Mouse (Mus musculus) lung, embryonic 14.5 days (tissue): ENCODE results near the gene Syt8. TPM values are rescaled to one million over a fixed set of nuclear protein-coding genes. Genes with fewer than 3 reads are reported as not detected.

ENCODE experiments used
- ATAC-seq: fragments of 200-750 bp; cut with Nextera tagmentation; 2 replicates; pipeline ENCODE4 v1.8.0; 2017; ENCODE audit warnings: mild to moderate bottlenecking, moderate TSS enrichment, moderate library complexity; ENCODE audit not compliant: insufficient read depth
- DNase-seq: peaks from one replicate; pipeline ENCODE4 v3.0.0-alpha.2; 2015
- H3K27ac ChIP-seq: fragments of 300-500 bp; sonication (generic); 2 replicates; pipeline ENCODE4 v1.5.1; 2014; ENCODE audit warnings: low read depth, mild to moderate bottlenecking, moderate library complexity
- H3K27me3 ChIP-seq: fragments of 300-500 bp; sonication (generic); 2 replicates; pipeline ENCODE4 v1.6.1; 2014; ENCODE audit warnings: low read length, control low read depth; ENCODE audit not compliant: insufficient read depth
- H3K36me3 ChIP-seq: fragments of 300-500 bp; sonication (generic); 2 replicates; pipeline ENCODE4 v1.6.1; 2014; ENCODE audit warnings: control low read depth; ENCODE audit not compliant: insufficient read depth
- H3K4me1 ChIP-seq: fragments of 300-500 bp; sonication (generic); 2 replicates; pipeline ENCODE4 v1.6.1; 2014; ENCODE audit warnings: antibody characterized with exemption, control low read depth; ENCODE audit not compliant: insufficient read depth
- H3K4me2 ChIP-seq: fragments of 300-500 bp; sonication (generic); 2 replicates; pipeline ENCODE4 v1.6.1; 2014; ENCODE audit warnings: mild to moderate bottlenecking
- H3K4me3 ChIP-seq: fragments of 300-500 bp; sonication (generic); 2 replicates; pipeline ENCODE4 v1.5.1; 2014; ENCODE audit warnings: low read depth, low read length
- H3K9ac ChIP-seq: fragments of 300-500 bp; sonication (generic); 2 replicates; pipeline ENCODE4 v1.6.1; 2014
- H3K9me3 ChIP-seq: fragments of 300-500 bp; sonication (generic); 2 replicates; pipeline ENCODE4 v1.6.1; 2016; ENCODE audit warnings: low read depth, low read length, control low read depth
- CTCF ChIP-seq: IDR thresholded peaks from 2 replicates; pipeline ENCODE4 v1.5.1; 2016; ENCODE audit warnings: antibody characterized with exemption, low read depth
- WGBS: fragments of 180-500 bp; shearing (Covaris S2); extraction: QIAGEN DNeasy Blood & Tissue Kit; methylation state at CpG from one replicate; pipeline ENCODE4 v1.1.7; 2014; 5-methylcytosine and 5-hydroxymethylcytosine counted together
- polyA plus RNA-seq: library from polyadenylated mRNA; unstranded; fragments of >200 nt; fragmentation: Nextera tagmentation; extraction: Ambion mirVana; gene quantifications from 2 replicates; pipeline ENCODE4 v1.2.1, GENCODE M21; 2014

Syt8 gene
- not detected in 2 replicates for polyA plus RNA-seq

DNA sequence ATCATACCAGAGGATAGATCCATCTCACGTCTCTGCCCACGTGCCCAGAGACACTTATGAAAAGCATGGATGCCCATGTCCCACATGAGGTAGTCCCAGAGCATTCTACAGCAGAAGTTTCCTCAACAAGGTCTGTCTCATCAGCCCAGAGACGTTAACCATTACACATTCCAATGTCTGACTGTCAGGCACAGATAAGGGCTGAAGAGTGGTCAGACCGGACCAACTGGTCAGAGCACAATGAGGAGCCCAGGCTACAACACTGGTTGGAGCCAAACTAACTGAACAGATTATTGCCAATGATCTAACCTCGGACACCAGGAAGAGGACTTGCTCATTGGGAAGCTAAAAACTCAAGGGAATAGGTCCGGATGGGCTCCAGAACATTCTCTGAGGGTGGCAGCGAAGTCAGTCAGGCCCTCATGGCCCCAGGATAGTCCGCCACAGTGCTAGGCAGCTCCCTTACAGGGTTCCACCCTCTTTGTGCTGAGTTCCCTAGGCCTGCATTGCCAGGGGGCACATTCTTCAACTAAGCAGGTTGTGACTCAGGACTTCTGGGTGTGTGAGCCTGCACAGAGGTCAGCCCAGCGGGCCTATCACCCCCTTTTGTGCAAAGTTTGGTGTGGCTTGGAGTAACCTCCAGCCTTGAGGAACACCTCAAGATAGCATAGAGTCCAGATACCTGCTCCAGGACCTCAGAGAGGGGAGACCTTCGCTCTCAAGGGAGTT is at the start of gene Syt8:
Gene Syt8, plus strand, starts transcription at position 714 of the 729 bp plus-strand sequence.
- 72% methylated on average over 10 of the region's 10 CpGs for WGBS
- Histone ChIP-seq H3K4me2 (peak within 1 kb of the TSS; percentile 13; the same call in 1 of the 2 replicates), H3K36me3 (no peaks in the 10 kb centered on the region), H3K4me3 (no peak within 1 kb of the TSS), H3K27me3 (no peaks in the 10 kb centered on the region), H3K4me1 (peaks cover 27% of the 10 kb centered on the region), H3K9ac (peak within 1 kb of the TSS; percentile 18), H3K9me3 (no peaks in the 10 kb centered on the region), H3K27ac (peak within 1 kb of the TSS; percentile 84)
- DNase-seq (peak; percentile 72), ATAC-seq (no peak)
- no peak for TF ChIP-seq CTCF

DNA sequence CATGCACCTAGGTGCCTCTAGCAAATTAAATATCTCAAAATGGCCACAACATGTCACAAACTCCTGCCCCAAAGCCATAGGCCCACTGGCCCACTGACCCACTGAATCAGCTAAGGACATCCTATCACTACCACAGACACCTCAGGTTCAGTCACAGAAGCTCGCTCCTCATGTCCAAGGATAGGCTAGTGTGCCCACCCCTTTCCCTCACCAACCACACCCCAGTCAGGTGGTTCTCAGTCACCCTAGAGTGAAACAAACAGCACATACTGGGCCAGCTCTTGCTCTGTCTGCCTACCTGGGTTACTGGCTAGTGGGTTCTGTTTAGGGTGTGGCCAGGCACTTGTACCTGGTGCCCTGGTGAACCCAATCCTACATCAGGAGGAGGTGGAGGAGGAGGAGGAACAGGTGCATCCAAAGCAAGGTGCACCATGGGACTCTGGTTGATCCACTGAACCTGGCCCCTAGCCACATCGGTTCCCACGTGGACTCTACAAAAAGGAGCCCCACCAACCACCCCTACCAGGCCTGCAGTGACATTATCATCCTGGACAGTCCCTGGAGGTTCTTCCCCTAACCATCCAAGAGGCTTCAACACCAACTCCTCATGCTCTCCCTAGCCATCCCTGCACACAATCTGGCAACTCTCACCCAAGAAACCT is 48.8 kb upstream of the Syt8 start:
- Histone ChIP-seq H3K4me2 (peak overlapping the region; percentile 92), H3K27ac (no peak overlapping the region), H3K4me1 (peaks cover 7% of the 10 kb centered on the region), H3K27me3 (no peaks in the 10 kb centered on the region), H3K4me3 (peak overlapping the region; percentile 75; the same call in 1 of the 2 replicates), H3K9ac (peak overlapping the region; percentile 87; the same call in 1 of the 2 replicates), H3K9me3 (no peaks in the 10 kb centered on the region), H3K36me3 (peaks cover 45% of the 10 kb centered on the region)
- DNase-seq: no peak
- WGBS: 79% methylated on average over 3 of the region's 3 CpGs
- ATAC-seq: no peak
- TF ChIP-seq CTCF: no peak

DNA sequence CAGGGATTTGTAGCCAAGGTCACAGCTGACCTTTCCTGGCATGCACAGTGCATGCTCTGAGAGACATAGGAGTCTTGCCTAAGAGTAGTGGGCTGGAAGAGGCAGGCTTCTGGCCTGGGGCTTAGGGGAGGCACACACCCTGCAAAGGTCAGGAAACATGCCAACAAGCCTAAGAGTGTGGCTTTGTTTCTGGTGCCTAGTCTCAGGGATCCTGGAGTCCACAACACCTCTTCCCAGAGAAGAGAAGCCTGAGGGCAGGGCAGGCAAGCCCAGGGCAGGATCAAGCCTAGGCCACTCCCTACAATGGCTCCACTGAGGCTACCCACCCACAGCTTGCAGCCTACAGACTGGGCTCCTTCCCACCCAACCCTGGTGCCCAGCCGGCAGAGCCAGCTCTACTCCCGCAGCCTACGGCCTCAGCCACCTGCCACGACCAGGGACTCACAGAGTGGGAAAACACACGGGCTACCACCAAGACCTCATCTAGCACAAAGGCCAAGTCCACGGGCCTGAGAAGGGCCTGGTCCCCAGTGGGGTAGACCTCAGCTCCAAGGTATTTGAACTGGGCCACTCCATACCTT is 47.9 kb upstream of the Syt8 start:
- Histone ChIP-seq H3K9me3 (no peaks in the 10 kb centered on the region), H3K9ac (peak overlapping the region; percentile 87), H3K4me1 (peaks cover 7% of the 10 kb centered on the region), H3K4me2 (peak overlapping the region; percentile 92), H3K27me3 (no peaks in the 10 kb centered on the region), H3K4me3 (peak overlapping the region; percentile 75), H3K27ac (peak overlapping the region; percentile 75; the same call in 1 of the 2 replicates), H3K36me3 (peaks cover 36% of the 10 kb centered on the region)
- DNase-seq (no peak), ATAC-seq (peak; percentile 0; the same call in 1 of the 2 replicates)
- TF ChIP-seq CTCF: no peak
- WGBS: 48% methylated on average over 6 of the region's 6 CpGs

DNA sequence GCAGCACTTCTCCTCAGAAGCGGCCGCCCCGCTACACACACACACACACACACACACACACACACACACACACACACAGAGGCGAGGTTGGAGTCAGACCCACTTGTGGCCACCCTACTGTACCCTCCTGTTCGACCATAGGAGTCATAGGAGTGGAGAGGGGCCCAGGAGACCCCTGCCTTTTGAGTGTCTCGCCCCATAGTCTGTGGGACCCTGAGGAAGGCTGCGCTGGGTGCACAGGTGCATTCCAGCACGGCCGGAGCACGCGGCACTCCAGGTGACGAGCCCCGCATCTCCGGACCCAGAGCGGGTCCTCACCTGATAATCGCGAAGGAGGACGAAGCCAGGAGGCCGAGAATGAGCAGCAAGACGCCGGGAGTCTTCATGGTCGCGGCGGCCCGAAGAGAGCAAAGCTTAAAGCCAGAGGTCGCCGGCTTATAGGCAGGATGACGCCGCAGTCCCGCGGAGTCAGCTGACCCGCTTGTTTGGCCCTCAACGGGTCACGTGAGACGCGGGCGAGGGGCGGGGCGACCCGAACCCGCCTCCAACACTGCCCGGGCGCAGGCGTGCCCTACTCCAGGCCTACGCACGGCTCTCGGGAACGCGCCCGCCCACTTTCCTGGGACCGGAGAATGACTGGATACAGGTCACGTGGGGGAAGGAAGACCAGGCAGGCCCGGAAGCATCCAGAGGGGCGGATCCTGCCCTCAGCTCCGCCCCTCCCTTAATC is 47.1 kb upstream of the Syt8 start, which contains the start of gene Ctsd:
Gene Ctsd, minus strand, starts transcription at position 620 of the 730 bp plus-strand sequence.
- Histone ChIP-seq H3K4me2 (peak within 1 kb of the TSS; percentile 92), H3K36me3 (peaks cover 28% of the 10 kb centered on the region), H3K4me3 (peak within 1 kb of the TSS; percentile 75), H3K4me1 (peaks cover 7% of the 10 kb centered on the region), H3K9ac (peak within 1 kb of the TSS; percentile 87), H3K27ac (peak within 1 kb of the TSS; percentile 75), H3K27me3 (no peaks in the 10 kb centered on the region), H3K9me3 (no peaks in the 10 kb centered on the region)
- DNase-seq: peak; percentile 98
- peak; percentile 94 for ATAC-seq
- no peak for TF ChIP-seq CTCF
- WGBS: under 1% methylated on average over 55 of the region's 55 CpGs

DNA sequence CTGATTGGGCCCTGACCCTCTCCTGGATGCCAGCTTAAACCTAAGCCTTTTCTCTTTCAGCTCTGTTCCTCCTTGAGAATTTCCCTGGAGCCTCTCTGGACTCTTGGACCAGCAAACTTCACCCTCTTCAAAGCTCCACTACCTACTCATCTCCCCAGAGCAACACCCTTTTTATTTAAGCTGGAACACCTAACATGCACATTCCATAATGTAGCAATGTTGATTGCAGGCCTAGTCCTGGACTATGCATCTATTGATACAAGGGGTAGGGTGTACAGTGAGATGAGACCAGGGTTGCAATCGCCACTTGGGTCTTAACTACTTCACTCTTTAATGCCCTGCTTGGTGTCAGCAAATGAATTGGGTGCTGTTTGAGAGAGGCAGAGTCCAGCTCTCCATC is 46.5 kb upstream of the Syt8 start:
- Histone ChIP-seq H3K4me3 (peak overlapping the region; percentile 75), H3K36me3 (peaks cover 21% of the 10 kb centered on the region), H3K4me1 (peaks cover 7% of the 10 kb centered on the region), H3K9me3 (no peaks in the 10 kb centered on the region), H3K27ac (peak overlapping the region; percentile 75), H3K27me3 (no peaks in the 10 kb centered on the region), H3K4me2 (peak overlapping the region; percentile 92), H3K9ac (no peak overlapping the region; the same call in 1 of the 2 replicates)
- DNase-seq (no peak), ATAC-seq (peak; percentile 21)
- WGBS: 95% methylated on average over 1 of the region's 1 CpGs
- no peak for TF ChIP-seq CTCF

DNA sequence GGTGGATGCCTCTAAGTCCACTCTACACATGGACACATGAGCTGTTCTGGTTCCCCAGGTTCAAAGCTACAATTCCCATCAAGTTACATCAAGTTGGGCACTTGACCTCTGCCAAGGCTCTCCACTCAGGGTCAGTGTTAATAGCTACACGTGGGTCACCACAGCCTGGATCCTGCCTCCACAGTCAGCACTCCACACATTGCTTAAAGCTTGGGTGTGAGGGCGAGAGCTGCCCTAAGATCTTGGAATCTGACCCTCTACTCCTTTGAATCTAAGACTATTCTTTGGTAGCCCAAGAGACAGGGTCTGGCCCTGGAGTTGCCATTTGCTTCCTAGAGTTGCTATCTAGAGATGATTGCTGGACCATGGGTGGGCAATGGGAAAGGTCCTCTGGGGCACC is 45.9 kb upstream of the Syt8 start:
- H3K27ac ChIP-seq: 0 out of 2 replicates have a peak overlapping the region, but pooled peaks have one; percentile 75
- no peak overlapping the region for H3K4me3 ChIP-seq
- peaks cover 7% of the 10 kb centered on the region for H3K4me1 ChIP-seq
- ATAC-seq: no peak
- H3K9ac ChIP-seq: no peak overlapping the region
- peaks cover 16% of the 10 kb centered on the region for H3K36me3 ChIP-seq
- no peaks in the 10 kb centered on the region for H3K27me3 ChIP-seq
- TF ChIP-seq CTCF: no peak
- WGBS: 87% methylated on average over 2 of the region's 2 CpGs
- no peak for DNase-seq
- no peak overlapping the region for H3K4me2 ChIP-seq
- H3K9me3 ChIP-seq: no peaks in the 10 kb centered on the region
